Mouse (Mus musculus) midbrain, embryonic 11.5 days (tissue): ENCODE data around the gene Wwox. TPM values are rescaled to one million over a fixed set of nuclear protein-coding genes. Genes with fewer than 3 reads are reported as not detected.
A peak's percentile ranks its signal among the peaks of the same experiment; 100 is the strongest.

ENCODE experiments used
- ATAC-seq: fragments of 200-750 bp; cut with Nextera tagmentation; 2 replicates; pipeline ENCODE4 v1.8.0; 2017; ENCODE audit warnings: moderate TSS enrichment, moderate library complexity; ENCODE audit not compliant: low FRiP score
- DNase-seq: peaks from one replicate; pipeline ENCODE4 v3.0.0; 2015; ENCODE audit warnings: low spot score; ENCODE audit errors: missing footprints
- H3K27ac ChIP-seq: fragments of 300-500 bp; sonication (generic); 2 replicates; pipeline ENCODE4 v1.5.1; 2014; ENCODE audit warnings: low read depth, low read length
- H3K27me3 ChIP-seq: fragments of 300-500 bp; sonication (generic); 2 replicates; pipeline ENCODE4 v1.6.1; 2014; ENCODE audit warnings: mild to moderate bottlenecking, low read length, moderate library complexity, mixed read lengths; ENCODE audit not compliant: control insufficient read depth, insufficient read depth
- H3K36me3 ChIP-seq: fragments of 300-500 bp; sonication (generic); 2 replicates; pipeline ENCODE4 v1.6.1; 2014; ENCODE audit warnings: mild to moderate bottlenecking, low read length, moderate library complexity, mixed read lengths; ENCODE audit not compliant: control insufficient read depth, insufficient read depth
- H3K4me1 ChIP-seq: fragments of 300-500 bp; sonication (generic); 2 replicates; pipeline ENCODE4 v1.6.1; 2014; ENCODE audit warnings: low read length; ENCODE audit not compliant: control insufficient read depth, insufficient read depth
- H3K4me2 ChIP-seq: fragments of 300-500 bp; sonication (generic); 2 replicates; pipeline ENCODE4 v1.6.1; 2014; ENCODE audit warnings: mild to moderate bottlenecking, moderate library complexity
- H3K4me3 ChIP-seq: fragments of 300-500 bp; sonication (generic); 2 replicates; pipeline ENCODE4 v1.5.1; 2014; ENCODE audit warnings: low read depth, low read length
- H3K9ac ChIP-seq: fragments of 300-500 bp; sonication (generic); 2 replicates; pipeline ENCODE4 v1.6.1; 2014; ENCODE audit warnings: low read length
- H3K9me3 ChIP-seq: fragments of 300-500 bp; sonication (generic); 2 replicates; pipeline ENCODE4 v1.6.1; 2016; ENCODE audit warnings: low read length; ENCODE audit not compliant: control insufficient read depth
- WGBS: fragments of 180-500 bp; shearing (Covaris S2); extraction: QIAGEN DNeasy Blood & Tissue Kit; methylation state at CpG from one replicate; pipeline ENCODE4 v1.1.7; 2014; 5-methylcytosine and 5-hydroxymethylcytosine counted together
- polyA plus RNA-seq: library from polyadenylated mRNA; unstranded; fragments of >200 nt; fragmentation: Nextera tagmentation; extraction: Ambion mirVana; gene quantifications from 2 replicates; pipeline ENCODE4 v1.2.1, GENCODE M21; 2014

Gene Wwox
- polyA plus RNA-seq, 1 experiment from 2014 or later = 12.1 TPM

GRCm38 (mm10) chr8:115078296-115078695 lies 638.8 kb downstream of the Wwox start:
- H3K27me3 ChIP-seq = no peaks in the 10 kb centered on the region
- no peak overlapping the region for H3K9ac ChIP-seq
- WGBS = 72% methylated on average over 7 of the region's 7 CpGs
- DNase-seq (peak; percentile 73), ATAC-seq (no peak)
- H3K9me3 ChIP-seq = no peaks in the 10 kb centered on the region
- H3K4me2 ChIP-seq = no peak overlapping the region
- no peaks in the 10 kb centered on the region for H3K4me1 ChIP-seq
- H3K4me3 ChIP-seq = no peak overlapping the region
- H3K27ac ChIP-seq = no peak overlapping the region
- no peaks in the 10 kb centered on the region for H3K36me3 ChIP-seq

GRCm38 (mm10) chr8:115081302-115082207 lies 642.1 kb downstream of the Wwox start:
- 84% methylated on average over 7 of the region's 7 CpGs for WGBS
- no peak for DNase-seq

GRCm38 (mm10) chr8:115088162-115088561 lies 648.7 kb downstream of the Wwox start:
- ATAC-seq (no peak), DNase-seq (no peak)
- Histone ChIP-seq H3K36me3 (no peaks in the 10 kb centered on the region), H3K4me1 (no peaks in the 10 kb centered on the region; the same call in 1 of the 2 replicates), H3K9me3 (no peaks in the 10 kb centered on the region), H3K4me2 (no peak overlapping the region), H3K9ac (no peak overlapping the region), H3K27me3 (no peaks in the 10 kb centered on the region), H3K27ac (no peak overlapping the region), H3K4me3 (no peak overlapping the region)

More at GRCm38 (mm10) chr8:115081302-115082207, 642.1 kb downstream of the Wwox start:
- Histone ChIP-seq H3K4me3 (no peak overlapping the region), H3K27ac (no peak overlapping the region), H3K27me3 (no peaks in the 10 kb centered on the region), H3K9ac (no peak overlapping the region), H3K4me1 (no peaks in the 10 kb centered on the region), H3K9me3 (no peaks in the 10 kb centered on the region), H3K4me2 (no peak overlapping the region), H3K36me3 (no peaks in the 10 kb centered on the region)
- no peak for ATAC-seq

GRCm38 (mm10) chr8:115089744-115090143 lies 650.3 kb downstream of the Wwox start:
- no peak overlapping the region for H3K27ac ChIP-seq
- no peaks in the 10 kb centered on the region for H3K36me3 ChIP-seq
- no peak overlapping the region for H3K9ac ChIP-seq
- ATAC-seq (no peak), DNase-seq (no peak)
- H3K4me3 ChIP-seq = no peak overlapping the region
- H3K4me1 ChIP-seq = no peaks in the 10 kb centered on the region; the same call in 1 of the 2 replicates
- H3K4me2 ChIP-seq = no peak overlapping the region
- no peaks in the 10 kb centered on the region for H3K9me3 ChIP-seq
- WGBS = 89% methylated on average over 7 of the region's 7 CpGs
- no peaks in the 10 kb centered on the region for H3K27me3 ChIP-seq

GRCm38 (mm10) chr8:115090202-115090601 lies 650.7 kb downstream of the Wwox start:
- 84% methylated on average over 5 of the region's 5 CpGs for WGBS
- H3K4me2 ChIP-seq = no peak overlapping the region
- H3K4me3 ChIP-seq = no peak overlapping the region
- no peaks in the 10 kb centered on the region for H3K9me3 ChIP-seq
- ATAC-seq (no peak), DNase-seq (no peak)
- H3K9ac ChIP-seq = no peak overlapping the region
- H3K27me3 ChIP-seq = no peaks in the 10 kb centered on the region
- H3K27ac ChIP-seq = no peak overlapping the region
- H3K4me1 ChIP-seq = no peaks in the 10 kb centered on the region; the same call in 1 of the 2 replicates
- no peaks in the 10 kb centered on the region for H3K36me3 ChIP-seq

GRCm38 (mm10) chr8:115095548-115095947 lies 656.1 kb downstream of the Wwox start:
- Histone ChIP-seq H3K36me3 (no peaks in the 10 kb centered on the region), H3K4me1 (no peaks in the 10 kb centered on the region; the same call in 1 of the 2 replicates), H3K4me3 (no peak overlapping the region), H3K27ac (no peak overlapping the region), H3K9me3 (no peaks in the 10 kb centered on the region), H3K4me2 (no peak overlapping the region), H3K27me3 (no peaks in the 10 kb centered on the region), H3K9ac (no peak overlapping the region)
- no peak for ATAC-seq
- DNase-seq = peak; percentile 86
- WGBS = 82% methylated on average over 4 of the region's 4 CpGs

- Histone ChIP-seq H3K4me2 (no peak overlapping the region), H3K9me3 (no peaks in the 10 kb centered on the region), H3K27me3 (no peaks in the 10 kb centered on the region), H3K27ac (no peak overlapping the region), H3K36me3 (no peaks in the 10 kb centered on the region), H3K4me1 (no peaks in the 10 kb centered on the region), H3K9ac (no peak overlapping the region), H3K4me3 (no peak overlapping the region)
- WGBS = 83% methylated on average over 9 of the region's 9 CpGs
- ATAC-seq = no peak
- DNase-seq = no peak
Measured at GRCm38 (mm10) chr8:115097988-115098562, 658.6 kb downstream of the Wwox start.

- WGBS = 77% methylated on average over 3 of the region's 3 CpGs
- Histone ChIP-seq H3K4me3 (no peak overlapping the region), H3K27me3 (no peaks in the 10 kb centered on the region), H3K36me3 (no peaks in the 10 kb centered on the region), H3K9ac (no peak overlapping the region), H3K9me3 (no peaks in the 10 kb centered on the region), H3K27ac (no peak overlapping the region), H3K4me1 (no peaks in the 10 kb centered on the region; the same call in 1 of the 2 replicates), H3K4me2 (no peak overlapping the region)
- ATAC-seq (no peak), DNase-seq (no peak)
Measured at GRCm38 (mm10) chr8:115109309-115109708, 669.9 kb downstream of the Wwox start.

GRCm38 (mm10) chr8:115110423-115110822 lies 671.0 kb downstream of the Wwox start:
- no peak overlapping the region for H3K27ac ChIP-seq
- H3K9ac ChIP-seq = no peak overlapping the region
- H3K9me3 ChIP-seq = no peaks in the 10 kb centered on the region
- ATAC-seq (no peak), DNase-seq (no peak)
- no peak overlapping the region for H3K4me2 ChIP-seq
- WGBS = 91% methylated on average over 9 of the region's 9 CpGs
- H3K27me3 ChIP-seq = no peaks in the 10 kb centered on the region
- H3K36me3 ChIP-seq = no peaks in the 10 kb centered on the region
- H3K4me3 ChIP-seq = no peak overlapping the region
- H3K4me1 ChIP-seq = no peaks in the 10 kb centered on the region; the same call in 1 of the 2 replicates
